Mouse (Mus musculus): ENCODE measurements around the gene Immp2l.
"Not testable (repeated sequence)": the region's sequence is repeated elsewhere in the genome, so short reads cannot be mapped to it uniquely, and the experiment has no call there.

Immp2l gene

GRCm38 (mm10) chr12:41023511-41024421 is at the start of gene Immp2l:
TSS of gene Immp2l (plus strand) at chr12:41024090.
- peak; percentile 93 to 95 for DNase-seq

GRCm38 (mm10) chr12:40978719-40979500 is 45.0 kb upstream of the Immp2l start:
- DNase-seq, result peak in 1 of 2 experiments; percentile 11

GRCm38 (mm10) chr12:40979716-40980115 is 44.2 kb upstream of the Immp2l start:
- DNase-seq, result peak; percentile 13 to 23

GRCm38 (mm10) chr12:40980160-40980559 is 43.7 kb upstream of the Immp2l start:
- no peak for DNase-seq

DNA sequence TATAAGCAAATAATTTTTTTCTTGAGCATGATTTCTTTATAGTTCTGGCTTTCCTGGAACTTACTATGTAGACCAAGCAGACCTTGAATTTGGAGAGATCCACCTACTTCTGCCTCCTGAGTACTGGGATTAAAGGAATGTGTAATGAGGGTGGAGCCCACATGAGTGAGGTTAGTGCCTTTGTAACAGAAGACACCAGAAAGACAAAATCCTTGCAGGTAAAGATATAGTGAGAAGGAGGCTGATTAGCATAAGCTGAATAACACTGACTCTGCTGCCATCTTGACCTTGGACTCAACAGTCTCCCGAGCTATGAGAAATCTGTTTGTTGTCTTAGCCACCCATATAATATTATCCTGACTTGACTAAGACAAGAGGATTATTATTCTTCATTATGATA is 40.9 kb upstream of the Immp2l start:
- DNase-seq, result no peak

DNA sequence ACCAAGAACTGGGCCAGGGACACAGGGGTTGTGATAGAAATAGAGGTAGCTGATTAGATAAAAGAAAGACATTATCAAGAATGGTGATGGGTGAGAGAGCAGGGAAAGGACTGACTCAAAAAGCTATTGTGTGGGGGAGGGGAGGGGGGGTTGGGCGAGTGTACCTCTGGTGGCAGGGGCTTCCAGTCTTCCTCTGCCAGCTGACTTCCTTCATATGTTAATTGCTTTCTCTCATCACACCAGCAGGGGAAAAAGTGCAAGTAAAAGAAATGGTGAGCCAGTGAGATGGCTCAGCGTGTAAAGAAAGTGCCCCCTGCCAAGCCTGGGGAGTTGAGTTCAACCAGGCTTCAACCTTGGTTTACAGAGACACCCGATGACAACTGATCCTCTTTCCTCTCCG is 39.2 kb upstream of the Immp2l start:
- DNase-seq, result no peak

DNA sequence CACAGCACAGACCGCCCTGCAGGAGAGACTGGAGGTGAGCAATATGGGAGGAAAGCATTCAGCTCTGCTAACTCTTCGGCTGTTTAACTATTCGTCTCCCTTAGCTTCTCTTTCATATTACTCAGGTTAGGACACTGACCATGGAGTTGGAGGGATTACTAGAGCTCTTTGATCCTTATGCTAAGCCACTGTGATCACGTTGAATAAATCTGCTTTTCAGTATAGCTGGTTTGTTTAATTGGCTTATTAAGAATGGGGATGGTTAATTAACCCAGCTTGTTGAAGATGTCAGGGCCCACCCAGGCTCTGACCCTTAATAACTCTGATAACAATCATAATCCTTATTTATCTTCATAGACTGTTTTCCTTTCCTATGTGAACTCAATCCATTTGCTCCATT is 38.1 kb upstream of the Immp2l start:
- no peak for DNase-seq

GRCm38 (mm10) chr12:40988311-40989065 is 35.4 kb upstream of the Immp2l start:
- no peak for DNase-seq

DNA sequence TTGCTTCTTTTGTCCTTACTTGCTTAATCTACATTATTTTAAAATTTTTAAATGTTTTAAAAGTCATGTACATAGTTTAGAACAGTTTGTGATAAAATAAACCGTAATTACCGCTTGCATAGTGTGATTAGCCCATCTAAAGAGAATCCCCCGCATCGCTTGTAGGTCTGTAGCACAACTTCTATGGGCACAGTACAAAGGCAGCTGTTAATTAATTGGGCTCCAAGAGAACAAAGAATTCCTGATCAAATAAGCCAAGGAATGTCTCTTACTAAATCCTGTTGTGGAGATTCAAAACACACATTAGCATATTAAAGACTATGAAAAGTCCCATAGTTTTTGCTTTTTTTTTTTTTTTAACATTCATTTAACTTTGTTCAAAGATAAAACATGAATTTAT is 32.2 kb upstream of the Immp2l start:
- DNase-seq, result no peak

DNA sequence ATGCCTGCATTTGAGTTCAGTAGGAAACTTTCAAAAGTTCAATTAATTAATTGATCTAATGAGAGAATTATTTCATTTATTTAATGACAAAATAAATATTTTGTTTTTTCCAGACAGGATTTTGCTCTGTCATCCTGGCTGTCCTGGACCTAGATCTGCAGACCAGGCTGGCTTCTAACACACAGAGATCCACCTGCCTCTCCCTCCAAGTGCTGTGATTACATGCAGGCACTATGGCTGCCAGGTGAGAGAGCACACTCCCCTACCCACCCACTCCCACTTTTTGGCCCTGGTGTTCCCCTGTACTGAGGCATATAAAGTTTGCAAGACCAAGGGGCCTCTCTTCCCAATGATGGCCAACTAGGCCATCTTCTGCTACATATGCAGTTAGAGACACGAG is 31.7 kb upstream of the Immp2l start:
- DNase-seq, result not testable (repeated sequence)

DNA sequence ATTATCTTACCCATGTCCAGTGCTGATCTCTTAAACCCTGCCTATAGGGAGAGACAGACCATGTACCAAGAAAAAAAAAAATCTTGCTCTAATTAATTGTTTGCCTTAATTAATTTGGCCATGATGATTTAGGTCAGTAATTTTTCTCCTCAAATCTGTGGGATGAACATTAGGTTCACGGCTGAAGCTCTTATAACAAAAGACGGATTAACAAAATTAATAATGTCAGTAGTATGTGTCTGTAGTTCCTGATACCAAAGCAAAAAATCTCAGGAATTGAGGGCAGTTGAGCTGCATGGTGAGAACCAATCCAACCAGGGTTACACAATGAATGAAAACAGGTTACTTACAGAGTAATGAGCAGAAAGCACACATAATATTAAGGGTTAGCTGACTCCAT is 29.0 kb upstream of the Immp2l start:
- DNase-seq, result no peak

DNA sequence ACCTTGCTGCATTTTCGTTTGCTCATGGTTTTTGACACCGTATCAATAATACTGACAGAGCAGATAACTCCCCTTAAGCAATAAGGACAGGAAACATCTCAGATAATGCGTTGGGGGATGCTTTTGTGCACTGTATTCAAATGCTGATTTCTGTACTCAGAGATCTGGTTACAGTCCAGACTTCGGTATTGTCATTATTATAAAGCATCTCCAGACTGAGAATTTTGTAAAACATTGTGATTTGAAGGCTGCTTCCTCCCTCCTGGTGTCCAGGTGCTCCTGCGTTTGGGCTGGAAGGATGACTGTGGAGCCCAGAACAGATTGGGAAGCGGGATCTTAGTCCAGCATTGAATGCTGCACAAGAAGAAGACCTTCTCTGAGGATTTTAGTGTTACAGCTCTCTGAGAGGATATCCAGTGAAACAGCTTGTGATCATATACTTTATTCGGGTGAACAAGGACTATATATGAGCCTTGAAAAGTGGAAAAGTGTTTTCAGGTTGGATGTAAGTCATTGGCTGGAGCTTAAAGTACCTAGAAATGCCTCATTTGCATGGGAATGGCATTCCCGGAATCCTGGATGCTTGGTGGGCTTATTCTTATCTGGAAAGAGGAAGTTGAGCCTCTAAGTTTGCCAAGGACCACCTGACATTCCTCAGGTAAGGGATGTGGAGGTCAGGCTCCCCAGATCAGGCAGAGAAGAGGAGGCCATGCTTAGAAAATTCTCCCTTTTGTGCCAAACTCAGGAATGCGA is 28.1 kb upstream of the Immp2l start:
- DNase-seq, result no peak

DNA sequence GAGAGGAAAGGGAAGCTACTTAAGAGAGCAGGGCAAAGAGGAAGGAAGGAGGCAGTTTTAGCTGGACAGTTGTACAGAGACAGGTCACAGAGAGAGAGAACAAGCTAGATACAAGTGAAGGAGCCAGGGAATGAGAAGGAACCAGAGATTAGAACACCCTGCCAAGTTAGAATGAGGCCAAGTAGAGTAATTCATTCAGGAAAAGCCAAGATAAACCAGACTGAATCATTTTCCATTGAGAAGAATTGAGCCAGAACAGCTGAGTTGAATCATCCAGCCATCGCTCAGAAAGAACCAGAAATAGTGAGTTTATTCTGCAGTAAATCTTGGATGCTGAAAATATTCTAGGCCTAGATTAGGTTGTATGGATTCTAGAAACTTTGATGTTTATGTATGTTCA is 1.4 kb upstream of the Immp2l start:
- DNase-seq, result no peak

DNA sequence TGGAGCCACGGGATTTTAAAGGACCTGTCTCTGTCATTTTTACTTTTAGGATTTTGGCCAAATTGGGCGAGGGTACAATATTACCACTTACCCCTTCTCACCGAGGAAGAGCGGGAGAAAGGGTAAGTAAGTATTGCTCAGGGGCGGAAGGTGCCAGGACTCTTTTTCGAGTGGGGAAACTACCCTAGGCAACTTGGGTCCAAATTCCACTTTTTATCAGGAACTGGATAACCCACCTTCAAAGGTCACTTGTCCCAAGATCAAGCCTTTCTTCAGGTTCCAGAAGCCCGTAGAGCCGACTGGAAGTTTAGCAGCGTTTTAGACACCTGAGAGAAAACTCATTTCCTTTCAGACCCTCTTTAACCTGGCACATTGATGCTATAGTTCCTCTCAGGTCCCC is 622 bp downstream of the Immp2l start:
- DNase-seq, result no peak

GRCm38 (mm10) chr12:41027485-41027884 is 3.6 kb downstream of the Immp2l start:
- no peak for DNase-seq

- DNase-seq, result no peak
Observed at GRCm38 (mm10) chr12:41031119-41031518, 7.2 kb downstream of the Immp2l start.

DNA sequence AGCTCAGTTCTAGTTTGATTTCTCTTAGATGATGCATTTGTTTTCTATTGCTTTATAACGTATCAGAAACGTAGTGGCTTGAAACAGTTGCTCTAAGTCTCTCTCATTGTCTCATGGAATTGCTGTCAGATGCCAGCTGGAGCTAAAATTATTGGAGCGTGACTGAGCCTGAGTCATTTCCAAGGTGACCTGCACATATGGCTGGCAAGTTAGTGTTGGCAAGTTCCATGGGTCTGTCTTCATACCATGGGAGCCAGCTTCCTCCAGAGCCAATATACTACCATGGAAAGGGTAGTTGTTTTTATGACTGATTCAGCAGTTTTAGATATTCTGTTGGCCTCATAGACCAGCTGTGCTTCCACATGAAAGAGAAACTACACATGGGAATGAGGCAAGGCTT is 9.3 kb downstream of the Immp2l start:
- peak; percentile 77 to 86 for DNase-seq

GRCm38 (mm10) chr12:41039834-41040233 is 15.9 kb downstream of the Immp2l start:
- DNase-seq, result no peak

GRCm38 (mm10) chr12:41041737-41042136 is 17.8 kb downstream of the Immp2l start:
- DNase-seq, result no peak

GRCm38 (mm10) chr12:41044493-41045132 is 20.7 kb downstream of the Immp2l start:
- DNase-seq, result no peak

- DNase-seq, result no peak
Observed at GRCm38 (mm10) chr12:41047085-41047766, 23.3 kb downstream of the Immp2l start.

Data from cerebellum, postnatal 14 days (tissue).